Mouse (Mus musculus): ENCODE measurements around the gene Gpcpd1. TPM values are rescaled to one million over a fixed set of nuclear protein-coding genes. Genes with fewer than 3 reads are reported as not detected.

Gpcpd1 gene
- total and polyA plus RNA-seq, 3 experiments: 2.1 to 41.7 (median 18.6) TPM

- DNase-seq: no peak
These were observed 1.5 kb downstream of the Gpcpd1 start for GRCm38 (mm10) chr2:132586006-132586405.

GRCm38 (mm10) chr2:132584191-132584590, 3.3 kb downstream of the Gpcpd1 start:
- peak; percentile 49 for DNase-seq

GRCm38 (mm10) chr2:132583126-132583525, 4.4 kb downstream of the Gpcpd1 start:
- DNase-seq: no peak

GRCm38 (mm10) chr2:132582227-132582626, 5.3 kb downstream of the Gpcpd1 start:
- DNase-seq: peak; percentile 88

- DNase-seq: no peak
These were observed 7.8 kb downstream of the Gpcpd1 start for GRCm38 (mm10) chr2:132579689-132580088.

GRCm38 (mm10) chr2:132578711-132579110, 8.8 kb downstream of the Gpcpd1 start:
- no peak for DNase-seq

- peak; percentile 98 for DNase-seq
These were observed 9.5 kb downstream of the Gpcpd1 start for GRCm38 (mm10) chr2:132578059-132578458.

GRCm38 (mm10) chr2:132577431-132577981, 10.0 kb downstream of the Gpcpd1 start:
- peak; percentile 80 for DNase-seq

GRCm38 (mm10) chr2:132576522-132577135, 10.9 kb downstream of the Gpcpd1 start:
- DNase-seq: no peak

- DNase-seq: peak; percentile 66
These were observed 11.6 kb downstream of the Gpcpd1 start for GRCm38 (mm10) chr2:132575759-132576439.

GRCm38 (mm10) chr2:132575256-132575655, 12.3 kb downstream of the Gpcpd1 start:
- DNase-seq: no peak

- DNase-seq: no peak
These were observed 14.2 kb downstream of the Gpcpd1 start for GRCm38 (mm10) chr2:132573280-132573679.

GRCm38 (mm10) chr2:132572651-132573050, 14.9 kb downstream of the Gpcpd1 start:
- no peak for DNase-seq

GRCm38 (mm10) chr2:132571301-132571700, 16.2 kb downstream of the Gpcpd1 start:
- DNase-seq: no peak

GRCm38 (mm10) chr2:132570869-132571268, 16.7 kb downstream of the Gpcpd1 start:
- DNase-seq: no peak

- DNase-seq: no peak
These were observed 17.8 kb downstream of the Gpcpd1 start for GRCm38 (mm10) chr2:132569686-132570085.

GRCm38 (mm10) chr2:132567414-132567813, 20.1 kb downstream of the Gpcpd1 start:
- DNase-seq: no peak

- no peak for DNase-seq
These were observed 25.7 kb downstream of the Gpcpd1 start for GRCm38 (mm10) chr2:132561860-132562259.

- DNase-seq: no peak
These were observed 59.7 kb downstream of the Gpcpd1 start for GRCm38 (mm10) chr2:132527864-132528263.

GRCm38 (mm10) chr2:132526894-132527532, 60.5 kb downstream of the Gpcpd1 start:
- no peak for DNase-seq

- no peak for DNase-seq
These were observed 61.4 kb downstream of the Gpcpd1 start for GRCm38 (mm10) chr2:132526110-132526509.

- DNase-seq: no peak
These were observed 69.3 kb downstream of the Gpcpd1 start for GRCm38 (mm10) chr2:132518021-132518901.
